Mouse (Mus musculus): ENCODE results near the gene Adora2a. TPM values are rescaled to one million over a fixed set of nuclear protein-coding genes. Genes with fewer than 3 reads are reported as not detected.

Gene Adora2a
- 1.5 and 1.7 TPM in 2 replicates for polyA plus RNA-seq (2012; rRNA removed)
- polyA plus RNA-seq (2014; fragmentation: Nextera tagmentation; extraction: Ambion mirVana): 1.9 and 2.3 TPM in 2 replicates

DNA sequence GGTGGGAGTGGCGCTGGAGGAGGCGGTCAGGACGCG lies at the start of gene Adora2a:
Gene Adora2a, plus strand, starts transcription at position 6 of the 36 bp plus-strand sequence.
- no peaks in the 10 kb centered on the region for H3K36me3 ChIP-seq (replicated peaks; ENCODE audit: control insufficient read depth, insufficient read depth, low read depth)
- peak within 1 kb of the TSS; percentile 51 to 56 for H3K4me3 ChIP-seq (ENCODE audit: insufficient read depth in 1 of 2, low read depth in 2 of 2, low read length in 2 of 2)
- H3K27me3 ChIP-seq (ENCODE audit: control insufficient read depth, insufficient read depth, low read length): peaks cover 18% of the 10 kb centered on the region
- WGBS (ENCODE audit: insufficient replicate concordance): 2% methylated on average over 4 of the region's 4 CpGs
- no peak for DNase-seq (ENCODE audit: low read depth in 3 of 3, low spot score in 3 of 3)
- H3K9ac ChIP-seq (replicated peaks): peak within 1 kb of the TSS; percentile 36
- H3K4me2 ChIP-seq (ENCODE audit: low read depth): peak within 1 kb of the TSS; percentile 67
- H3K27ac ChIP-seq: no peak within 1 kb of the TSS
- ATAC-seq (ENCODE audit: insufficient read depth): no peak
- H3K4me1 ChIP-seq (replicated peaks; ENCODE audit: control insufficient read depth in 2 of 2, insufficient read depth in 2 of 2, low read length in 1 of 2): peaks cover 0 to 13% of the 10 kb centered on the region in 2 experiments; a peak in 2 of 4 replicates
- TF ChIP-seq EP300 (IDR thresholded peaks at IDR 0.05; ENCODE audit: low read depth) (no peak), CTCF (IDR thresholded peaks at IDR 0.05; ENCODE audit: low read depth) (no peak)
- H3K9me3 ChIP-seq (ENCODE audit: control insufficient read depth, low read length): no peaks in the 10 kb centered on the region

DNA sequence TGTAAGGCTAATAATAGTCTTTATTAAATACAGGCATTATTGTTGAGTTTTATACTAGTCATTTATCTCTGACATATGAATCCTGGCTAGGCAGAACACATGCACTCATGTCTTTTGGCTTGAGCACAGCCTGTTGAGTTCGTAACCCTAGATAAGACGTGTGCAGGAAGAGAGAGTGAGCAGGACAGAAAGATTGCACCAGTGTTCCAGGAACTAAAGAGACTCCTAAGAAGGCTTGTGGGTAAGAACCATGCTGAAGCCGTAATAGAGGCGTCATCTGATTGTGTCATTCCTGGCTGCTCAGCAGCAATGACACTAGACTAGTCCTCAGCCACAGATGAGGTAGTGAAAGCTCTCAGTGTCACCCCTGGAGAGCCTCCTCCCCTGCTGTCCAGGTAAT lies 43.7 kb upstream of the Adora2a start:
- WGBS (ENCODE audit: insufficient replicate concordance): 25% methylated on average over 4 of the region's 4 CpGs
- ATAC-seq (ENCODE audit: insufficient read depth) (0 out of 2 replicates have a peak, but pooled peaks have one; percentile 33), DNase-seq (ENCODE audit: low read depth in 3 of 3, low spot score in 3 of 3) (peak in 1 of 3 experiments; percentile 37)
- no peak for TF ChIP-seq CTCF (IDR thresholded peaks at IDR 0.05; ENCODE audit: low read depth)
- H3K9ac ChIP-seq (replicated peaks): no peak overlapping the region
- H3K4me3 ChIP-seq (ENCODE audit: insufficient read depth in 1 of 2, low read depth in 2 of 2, low read length in 2 of 2): no peak overlapping the region
- no peaks in the 10 kb centered on the region for H3K27me3 ChIP-seq (ENCODE audit: control insufficient read depth, insufficient read depth, low read length)
- 0 out of 4 replicates have a peak, but pooled peaks cover 0 to 3% of the 10 kb centered on the region in 2 experiments for H3K4me1 ChIP-seq (replicated peaks; ENCODE audit: control insufficient read depth in 2 of 2, insufficient read depth in 2 of 2, low read length in 1 of 2)
- H3K36me3 ChIP-seq (replicated peaks; ENCODE audit: control insufficient read depth, insufficient read depth, low read depth): peaks cover 12% of the 10 kb centered on the region
- H3K4me2 ChIP-seq (ENCODE audit: low read depth): no peak overlapping the region
- no peaks in the 10 kb centered on the region for H3K9me3 ChIP-seq (ENCODE audit: control insufficient read depth, low read length)
- no peak overlapping the region for H3K27ac ChIP-seq

- Histone ChIP-seq H3K9ac (replicated peaks) (no peak overlapping the region), H3K4me3 (ENCODE audit: insufficient read depth in 1 of 2, low read depth in 2 of 2, low read length in 2 of 2) (no peak overlapping the region), H3K4me1 (replicated peaks; ENCODE audit: control insufficient read depth in 2 of 2, insufficient read depth in 2 of 2, low read length in 1 of 2) (0 out of 4 replicates have a peak, but pooled peaks cover 0 to 3% of the 10 kb centered on the region in 2 experiments), H3K27me3 (ENCODE audit: control insufficient read depth, insufficient read depth, low read length) (no peaks in the 10 kb centered on the region), H3K4me2 (ENCODE audit: low read depth) (no peak overlapping the region), H3K27ac (no peak overlapping the region), H3K9me3 (ENCODE audit: control insufficient read depth, low read length) (no peaks in the 10 kb centered on the region), H3K36me3 (replicated peaks; ENCODE audit: control insufficient read depth, insufficient read depth, low read depth) (peaks cover 12% of the 10 kb centered on the region)
- TF ChIP-seq EP300 (IDR thresholded peaks at IDR 0.05; ENCODE audit: low read depth): no peak
- no peak for TF ChIP-seq CTCF (IDR thresholded peaks at IDR 0.05; ENCODE audit: low read depth)
- WGBS (ENCODE audit: insufficient replicate concordance): 74% methylated on average over 12 of the region's 12 CpGs
- ATAC-seq (ENCODE audit: insufficient read depth) (no peak), DNase-seq (ENCODE audit: low read depth in 3 of 3, low spot score in 3 of 3) (no peak)
These were observed 40.2 kb upstream of the Adora2a start for GRCm38 (mm10) chr10:75276427-75277013.

GRCm38 (mm10) chr10:75277501-75277900 lies 39.2 kb upstream of the Adora2a start:
- 64% methylated on average over 1 of the region's 1 CpGs for WGBS (ENCODE audit: insufficient replicate concordance)
- no peak overlapping the region for H3K27ac ChIP-seq
- no peaks in the 10 kb centered on the region for H3K9me3 ChIP-seq (ENCODE audit: control insufficient read depth, low read length)
- no peak overlapping the region for H3K4me2 ChIP-seq (ENCODE audit: low read depth)
- no peak for DNase-seq (ENCODE audit: low read depth in 3 of 3, low spot score in 3 of 3)
- no peak for ATAC-seq (ENCODE audit: insufficient read depth)
- H3K4me1 ChIP-seq (replicated peaks; ENCODE audit: control insufficient read depth in 2 of 2, insufficient read depth in 2 of 2, low read length in 1 of 2): 0 out of 4 replicates have a peak, but pooled peaks cover 0 to 3% of the 10 kb centered on the region in 2 experiments
- H3K27me3 ChIP-seq (ENCODE audit: control insufficient read depth, insufficient read depth, low read length): no peaks in the 10 kb centered on the region
- no peak overlapping the region for H3K4me3 ChIP-seq (ENCODE audit: insufficient read depth in 1 of 2, low read depth in 2 of 2, low read length in 2 of 2)
- no peak overlapping the region for H3K9ac ChIP-seq (replicated peaks)
- TF ChIP-seq EP300 (IDR thresholded peaks at IDR 0.05; ENCODE audit: low read depth) (no peak), CTCF (IDR thresholded peaks at IDR 0.05; ENCODE audit: low read depth) (peak; percentile 50)
- H3K36me3 ChIP-seq (replicated peaks; ENCODE audit: control insufficient read depth, insufficient read depth, low read depth): peaks cover 12% of the 10 kb centered on the region

DNA sequence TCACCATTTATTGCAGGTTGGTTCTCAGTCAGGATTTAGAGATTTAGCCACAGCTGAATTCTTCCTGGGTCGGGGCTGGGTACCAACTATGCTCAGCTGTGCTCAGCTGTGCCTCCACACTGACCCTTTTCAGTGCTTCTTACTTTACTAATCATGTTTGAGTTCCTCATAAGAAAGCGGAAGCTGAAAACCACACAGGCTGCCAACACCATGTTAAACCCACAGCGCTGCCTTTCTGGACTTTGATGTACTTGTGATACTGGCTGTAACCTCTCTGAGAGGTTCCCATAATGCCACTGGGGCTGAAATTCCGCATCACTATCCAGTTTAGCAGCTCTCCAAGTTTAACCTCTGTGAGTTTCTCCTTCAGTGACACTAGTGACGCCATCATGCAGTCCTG lies 34.0 kb upstream of the Adora2a start:
- Histone ChIP-seq H3K9ac (replicated peaks) (no peak overlapping the region), H3K4me1 (replicated peaks; ENCODE audit: control insufficient read depth in 2 of 2, insufficient read depth in 2 of 2, low read length in 1 of 2) (no peaks in the 10 kb centered on the region), H3K4me3 (ENCODE audit: insufficient read depth in 1 of 2, low read depth in 2 of 2, low read length in 2 of 2) (no peak overlapping the region), H3K9me3 (ENCODE audit: control insufficient read depth, low read length) (no peaks in the 10 kb centered on the region), H3K36me3 (replicated peaks; ENCODE audit: control insufficient read depth, insufficient read depth, low read depth) (peaks cover 3% of the 10 kb centered on the region), H3K27ac (no peak overlapping the region), H3K27me3 (ENCODE audit: control insufficient read depth, insufficient read depth, low read length) (no peaks in the 10 kb centered on the region), H3K4me2 (ENCODE audit: low read depth) (no peak overlapping the region)
- WGBS (ENCODE audit: insufficient replicate concordance): 34% methylated on average over 5 of the region's 5 CpGs
- no peak for ATAC-seq (ENCODE audit: insufficient read depth)
- TF ChIP-seq EP300 (IDR thresholded peaks at IDR 0.05; ENCODE audit: low read depth) (no peak), CTCF (IDR thresholded peaks at IDR 0.05; ENCODE audit: low read depth) (no peak)
- DNase-seq (ENCODE audit: low read depth in 3 of 3, low spot score in 3 of 3): no peak

Measured in liver, embryonic 14.5 days (tissue).